Mouse (Mus musculus): Measurements from ENCODE around the gene Fgd4.

DNA sequence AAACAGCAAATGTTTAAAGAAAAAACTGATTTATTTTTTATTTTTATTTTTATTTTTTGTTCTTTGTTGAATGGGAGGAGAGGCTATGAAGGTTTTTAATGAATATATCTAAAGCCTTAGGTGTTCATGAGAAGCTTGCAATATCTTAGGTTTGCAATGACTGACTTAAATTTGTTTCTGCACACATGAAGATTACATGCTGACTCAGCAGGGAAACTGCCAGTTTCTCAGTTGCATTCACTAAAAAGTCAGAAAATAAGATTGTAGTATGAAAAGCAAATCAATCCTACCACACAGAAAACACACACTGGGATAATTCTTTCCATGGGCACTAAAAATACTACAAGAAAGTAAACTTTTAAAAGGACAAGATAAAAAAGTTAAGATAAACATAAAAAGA is 39.6 kb downstream of the Fgd4 start:
- no peak for TF ChIP-seq POLR2A (IDR thresholded peaks at IDR 0.05; ENCODE audit: extremely low read depth, insufficient read depth, low read length)
- TF ChIP-seq CTCF (IDR thresholded peaks at IDR 0.05; ENCODE audit: low read depth, low read length), result no peak

Data from liver, adult 2 months (tissue).